Mouse (Mus musculus): Measurements from ENCODE around the gene Cacna1h.

GRCm38 (mm10) chr17:25469798-25470197, 36.2 kb upstream of the Cacna1h start:
- no peak for TF ChIP-seq POLR2A (IDR thresholded peaks at IDR 0.05; ENCODE audit: insufficient read depth, low read depth, low read length)
- TF ChIP-seq CTCF (IDR thresholded peaks at IDR 0.05; ENCODE audit: insufficient read depth, low read depth, low read length) = peak; percentile 55

Data from olfactory bulb, adult 2 months (tissue).